Mouse (Mus musculus): ENCODE measurements around the gene Gtf2a1.

Gene Gtf2a1

GRCm38 (mm10) chr12:91589847-91590690 lies at the start of gene Gtf2a1:
Gtf2a1 (minus strand) TSS chr12:91590487.
- Histone ChIP-seq H3K4me1 (replicated peaks; ENCODE audit: low read depth, low read length) (peaks cover 42% of the 10 kb centered on the region), H3K9me3 (ENCODE audit: low read length) (no peaks in the 10 kb centered on the region), H3K36me3 (ENCODE audit: insufficient read depth, low read length) (peaks cover 13% of the 10 kb centered on the region), H3K27me3 (ENCODE audit: insufficient read depth, low read length) (no peaks in the 10 kb centered on the region), H3K4me3 (replicated peaks; ENCODE audit: low read length) (peak within 1 kb of the TSS; percentile 88)
- no peak for TF ChIP-seq CTCF (conservative IDR thresholded peaks at IDR 0.05; ENCODE audit: low read length)
- no peak for TF ChIP-seq NANOG (IDR thresholded peaks at IDR 0.05; ENCODE audit: borderline replicate concordance, low read length)
- TF ChIP-seq POU5F1 (IDR thresholded peaks at IDR 0.05; ENCODE audit: borderline replicate concordance, low read length): no peak

- H3K4me3 ChIP-seq (replicated peaks; ENCODE audit: low read length): no peak overlapping the region
- H3K36me3 ChIP-seq (ENCODE audit: insufficient read depth, low read length): peaks cover 52% of the 10 kb centered on the region
- H3K27me3 ChIP-seq (ENCODE audit: insufficient read depth, low read length): no peaks in the 10 kb centered on the region
- peaks cover 26% of the 10 kb centered on the region for H3K4me1 ChIP-seq (replicated peaks; ENCODE audit: low read depth, low read length)
- TF ChIP-seq POU5F1 (IDR thresholded peaks at IDR 0.05; ENCODE audit: borderline replicate concordance, low read length) (no peak), CTCF (conservative IDR thresholded peaks at IDR 0.05; ENCODE audit: low read length) (no peak), NANOG (IDR thresholded peaks at IDR 0.05; ENCODE audit: borderline replicate concordance, low read length) (no peak)
- H3K9me3 ChIP-seq (ENCODE audit: low read length): no peaks in the 10 kb centered on the region
These were observed 48.1 kb upstream of the Gtf2a1 start for GRCm38 (mm10) chr12:91638351-91638750.

GRCm38 (mm10) chr12:91637136-91637909 lies 47.0 kb upstream of the Gtf2a1 start:
- Histone ChIP-seq H3K4me3 (replicated peaks; ENCODE audit: low read length) (no peak overlapping the region), H3K4me1 (replicated peaks; ENCODE audit: low read depth, low read length) (peaks cover 17% of the 10 kb centered on the region), H3K27me3 (ENCODE audit: insufficient read depth, low read length) (no peaks in the 10 kb centered on the region), H3K9me3 (ENCODE audit: low read length) (no peaks in the 10 kb centered on the region), H3K36me3 (ENCODE audit: insufficient read depth, low read length) (peaks cover 46% of the 10 kb centered on the region)
- no peak for TF ChIP-seq CTCF (conservative IDR thresholded peaks at IDR 0.05; ENCODE audit: low read length)
- TF ChIP-seq POU5F1 (IDR thresholded peaks at IDR 0.05; ENCODE audit: borderline replicate concordance, low read length): no peak
- TF ChIP-seq NANOG (IDR thresholded peaks at IDR 0.05; ENCODE audit: borderline replicate concordance, low read length): no peak

- Histone ChIP-seq H3K4me1 (replicated peaks; ENCODE audit: low read depth, low read length) (peaks cover 4% of the 10 kb centered on the region; the same call in 1 of the 2 replicates), H3K4me3 (replicated peaks; ENCODE audit: low read length) (no peak overlapping the region), H3K27me3 (ENCODE audit: insufficient read depth, low read length) (no peaks in the 10 kb centered on the region), H3K36me3 (ENCODE audit: insufficient read depth, low read length) (no peaks in the 10 kb centered on the region), H3K9me3 (ENCODE audit: low read length) (no peaks in the 10 kb centered on the region)
- TF ChIP-seq CTCF (conservative IDR thresholded peaks at IDR 0.05; ENCODE audit: low read length) (no peak), POU5F1 (IDR thresholded peaks at IDR 0.05; ENCODE audit: borderline replicate concordance, low read length) (no peak), NANOG (IDR thresholded peaks at IDR 0.05; ENCODE audit: borderline replicate concordance, low read length) (no peak)
These were observed 36.2 kb upstream of the Gtf2a1 start for GRCm38 (mm10) chr12:91626482-91626881.

GRCm38 (mm10) chr12:91625013-91625412 lies 34.7 kb upstream of the Gtf2a1 start:
- Histone ChIP-seq H3K27me3 (ENCODE audit: insufficient read depth, low read length) (no peaks in the 10 kb centered on the region), H3K36me3 (ENCODE audit: insufficient read depth, low read length) (no peaks in the 10 kb centered on the region), H3K4me3 (replicated peaks; ENCODE audit: low read length) (no peak overlapping the region), H3K9me3 (ENCODE audit: low read length) (no peaks in the 10 kb centered on the region), H3K4me1 (replicated peaks; ENCODE audit: low read depth, low read length) (peaks cover 6% of the 10 kb centered on the region; the same call in 1 of the 2 replicates)
- TF ChIP-seq NANOG (IDR thresholded peaks at IDR 0.05; ENCODE audit: borderline replicate concordance, low read length): no peak
- peak; percentile 68 for TF ChIP-seq CTCF (conservative IDR thresholded peaks at IDR 0.05; ENCODE audit: low read length)

- Histone ChIP-seq H3K4me1 (replicated peaks; ENCODE audit: low read depth, low read length) (peaks cover 41% of the 10 kb centered on the region), H3K4me3 (replicated peaks; ENCODE audit: low read length) (no peak overlapping the region), H3K27me3 (ENCODE audit: insufficient read depth, low read length) (no peaks in the 10 kb centered on the region), H3K9me3 (ENCODE audit: low read length) (peaks cover 14% of the 10 kb centered on the region), H3K36me3 (ENCODE audit: insufficient read depth, low read length) (no peaks in the 10 kb centered on the region)
- TF ChIP-seq POU5F1 (IDR thresholded peaks at IDR 0.05; ENCODE audit: borderline replicate concordance, low read length) (no peak), NANOG (IDR thresholded peaks at IDR 0.05; ENCODE audit: borderline replicate concordance, low read length) (no peak), CTCF (conservative IDR thresholded peaks at IDR 0.05; ENCODE audit: low read length) (no peak)
These were observed 19.1 kb upstream of the Gtf2a1 start for GRCm38 (mm10) chr12:91609425-91609824.

- H3K27me3 ChIP-seq (ENCODE audit: insufficient read depth, low read length): no peaks in the 10 kb centered on the region
- no peaks in the 10 kb centered on the region for H3K36me3 ChIP-seq (ENCODE audit: insufficient read depth, low read length)
- no peak for TF ChIP-seq CTCF (conservative IDR thresholded peaks at IDR 0.05; ENCODE audit: low read length)
- no peak for TF ChIP-seq POU5F1 (IDR thresholded peaks at IDR 0.05; ENCODE audit: borderline replicate concordance, low read length)
- no peak for TF ChIP-seq NANOG (IDR thresholded peaks at IDR 0.05; ENCODE audit: borderline replicate concordance, low read length)
These were observed 17.4 kb upstream of the Gtf2a1 start for GRCm38 (mm10) chr12:91607678-91608077.

GRCm38 (mm10) chr12:91606651-91607050 lies 16.4 kb upstream of the Gtf2a1 start:
- no peaks in the 10 kb centered on the region for H3K36me3 ChIP-seq (ENCODE audit: insufficient read depth, low read length)
- H3K4me3 ChIP-seq (replicated peaks; ENCODE audit: low read length): no peak overlapping the region
- peaks cover 14% of the 10 kb centered on the region for H3K9me3 ChIP-seq (ENCODE audit: low read length)
- H3K27me3 ChIP-seq (ENCODE audit: insufficient read depth, low read length): no peaks in the 10 kb centered on the region
- no peak for TF ChIP-seq NANOG (IDR thresholded peaks at IDR 0.05; ENCODE audit: borderline replicate concordance, low read length)
- TF ChIP-seq CTCF (conservative IDR thresholded peaks at IDR 0.05; ENCODE audit: low read length): no peak
- TF ChIP-seq POU5F1 (IDR thresholded peaks at IDR 0.05; ENCODE audit: borderline replicate concordance, low read length): no peak
- H3K4me1 ChIP-seq (replicated peaks; ENCODE audit: low read depth, low read length): peaks cover 27% of the 10 kb centered on the region

More at GRCm38 (mm10) chr12:91607678-91608077, 17.4 kb upstream of the Gtf2a1 start:
- Histone ChIP-seq H3K4me3 (replicated peaks; ENCODE audit: low read length) (peak overlapping the region; percentile 6; the same call in 1 of the 2 replicates), H3K9me3 (ENCODE audit: low read length) (peaks cover 14% of the 10 kb centered on the region), H3K4me1 (replicated peaks; ENCODE audit: low read depth, low read length) (peaks cover 36% of the 10 kb centered on the region)

Measured in E14TG2a.4 (cell line).